Mouse (Mus musculus) erythroblast, embryonic 14.5 days (primary cell): ENCODE data around the gene Sde2. TPM values are rescaled to one million over a fixed set of nuclear protein-coding genes. Genes with fewer than 3 reads are reported as not detected.
"Not testable (repeated sequence)": the region's sequence is repeated elsewhere in the genome, so short reads cannot be mapped to it uniquely, and the experiment has no call there.

ENCODE experiments used
- H3K27me3 ChIP-seq: 2 replicates; pipeline ENCODE4 v1.6.1; 2012; ENCODE audit warnings: inconsistent platforms; ENCODE audit not compliant: control insufficient read depth
- H3K36me3 ChIP-seq: 2 replicates; pipeline ENCODE4 v1.6.1; 2012; ENCODE audit warnings: mild to moderate bottlenecking, inconsistent platforms; ENCODE audit not compliant: control insufficient read depth
- H3K4me1 ChIP-seq: 2 replicates; pipeline ENCODE4 v1.6.1; 2012; ENCODE audit warnings: inconsistent platforms; ENCODE audit not compliant: control insufficient read depth
- H3K4me3 ChIP-seq: replicated peaks from 2 replicates; pipeline ENCODE3; 2012; ENCODE audit warnings: moderate library complexity, mild to moderate bottlenecking, inconsistent platforms
- H3K9me3 ChIP-seq: 2 replicates; pipeline ENCODE4 v1.6.1; 2012; ENCODE audit warnings: low read length, inconsistent platforms, mixed read lengths; ENCODE audit not compliant: control insufficient read depth
- GATA1 ChIP-seq: IDR thresholded peaks from 2 replicates; pipeline ENCODE4 v1.6.1; 2012; ENCODE audit warnings: low read length, inconsistent platforms, mixed read lengths
- TAL1 ChIP-seq: IDR thresholded peaks from 3 replicates; pipeline ENCODE4 v1.6.1; 2012; ENCODE audit warnings: low read length, inconsistent platforms, mixed read lengths
- polyA plus RNA-seq: library from polyadenylated mRNA; stranded (reverse); fragments of >175 nt; gene quantifications from 2 replicates; pipeline ENCODE4 v1.2.3, GENCODE M21; 2012

Gene Sde2
- polyA plus RNA-seq, 1 experiment: 2.5 TPM

- Histone ChIP-seq H3K9me3 (peaks cover 4% of the 10 kb centered on the region), H3K36me3 (peaks cover 3% of the 10 kb centered on the region; the same call in 1 of the 2 replicates), H3K27me3 (peaks cover 4% of the 10 kb centered on the region), H3K4me3 (peak overlapping the region; percentile 52), H3K4me1 (peaks cover 60% of the 10 kb centered on the region)
- no peak for TF ChIP-seq TAL1
- no peak for TF ChIP-seq GATA1
Measured at GRCm38 (mm10) chr1:180830175-180830574, 20.8 kb upstream of the Sde2 start.

GRCm38 (mm10) chr1:180830588-180831346 is 20.2 kb upstream of the Sde2 start:
- Histone ChIP-seq H3K36me3 (peaks cover 3% of the 10 kb centered on the region; the same call in 1 of the 2 replicates), H3K9me3 (peaks cover 4% of the 10 kb centered on the region), H3K4me3 (peak overlapping the region; percentile 52), H3K27me3 (peaks cover 8% of the 10 kb centered on the region), H3K4me1 (peaks cover 60% of the 10 kb centered on the region)
- TF ChIP-seq TAL1 (no peak), GATA1 (no peak)

GRCm38 (mm10) chr1:180835273-180836015 is 15.5 kb upstream of the Sde2 start:
- Histone ChIP-seq H3K4me3 (no peak overlapping the region), H3K9me3 (no peaks in the 10 kb centered on the region)
- TF ChIP-seq GATA1 (peak; percentile 46; the same call in 1 of the 2 replicates), TAL1 (no peak)

GRCm38 (mm10) chr1:180836467-180836866 is 14.5 kb upstream of the Sde2 start:
- Histone ChIP-seq H3K27me3 (peaks cover 11% of the 10 kb centered on the region), H3K4me1 (peaks cover 48% of the 10 kb centered on the region)
- not testable (repeated sequence) for H3K9me3 ChIP-seq, H3K36me3 ChIP-seq, H3K4me3 ChIP-seq

More at GRCm38 (mm10) chr1:180835273-180836015, 15.5 kb upstream of the Sde2 start:
- H3K36me3 ChIP-seq: no peaks in the 10 kb centered on the region
- H3K27me3 ChIP-seq: peaks cover 11% of the 10 kb centered on the region
- peaks cover 53% of the 10 kb centered on the region for H3K4me1 ChIP-seq

- TF ChIP-seq TAL1 (no peak), GATA1 (no peak)
- Histone ChIP-seq H3K4me3 (no peak overlapping the region), H3K36me3 (no peaks in the 10 kb centered on the region), H3K4me1 (peaks cover 53% of the 10 kb centered on the region), H3K27me3 (peaks cover 12% of the 10 kb centered on the region), H3K9me3 (no peaks in the 10 kb centered on the region)
Measured at GRCm38 (mm10) chr1:180837186-180837585, 13.7 kb upstream of the Sde2 start.

- TF ChIP-seq TAL1 (no peak), GATA1 (no peak)
- no peak overlapping the region for H3K4me3 ChIP-seq
- H3K27me3 ChIP-seq: peaks cover 12% of the 10 kb centered on the region
- peaks cover 55% of the 10 kb centered on the region for H3K4me1 ChIP-seq
- no peaks in the 10 kb centered on the region for H3K36me3 ChIP-seq
- no peaks in the 10 kb centered on the region for H3K9me3 ChIP-seq
Measured at GRCm38 (mm10) chr1:180838014-180838413, 12.9 kb upstream of the Sde2 start.

GRCm38 (mm10) chr1:180839201-180839910 is 11.6 kb upstream of the Sde2 start:
- Histone ChIP-seq H3K27me3 (peaks cover 12% of the 10 kb centered on the region), H3K36me3 (no peaks in the 10 kb centered on the region), H3K9me3 (no peaks in the 10 kb centered on the region), H3K4me1 (peaks cover 55% of the 10 kb centered on the region), H3K4me3 (no peak overlapping the region)
- TF ChIP-seq GATA1 (no peak), TAL1 (no peak)

- Histone ChIP-seq H3K36me3 (no peaks in the 10 kb centered on the region), H3K9me3 (no peaks in the 10 kb centered on the region), H3K4me3 (no peak overlapping the region), H3K27me3 (peaks cover 7% of the 10 kb centered on the region), H3K4me1 (peaks cover 56% of the 10 kb centered on the region)
- TF ChIP-seq TAL1 (no peak), GATA1 (no peak)
Measured at GRCm38 (mm10) chr1:180841561-180842300, 9.2 kb upstream of the Sde2 start.
